Mouse (Mus musculus): ENCODE results near the gene Slc29a3. TPM values are rescaled to one million over a fixed set of nuclear protein-coding genes. Genes with fewer than 3 reads are reported as not detected.
A peak's percentile ranks its signal among the peaks of the same experiment; 100 is the strongest.

The Slc29a3 gene
- total RNA-seq (2021) = 14.3 and 20.7 TPM in 2 replicates
- long read RNA-seq, experiment 1, full-length matches to known transcripts = 3 of 5 reads
- long read RNA-seq, experiment 1, partial matches to known transcripts = 1 of 5 reads
- long read RNA-seq, experiment 1, other reads (novel, unspliced or antisense) = 1 of 5 reads
- long read RNA-seq, experiment 2, partial matches to known transcripts = 1 of 2 reads
- long read RNA-seq, experiment 2, other reads (novel, unspliced or antisense) = 1 of 2 reads

- DNase-seq = peak; percentile 100
Measured at GRCm38 (mm10) chr10:60752040-60753020, at the start of gene Slc29a3. Slc29a3 (minus strand) TSS chr10:60752794.

GRCm38 (mm10) chr10:60801898-60802412 lies 49.4 kb upstream of the Slc29a3 start:
- no peak for DNase-seq

- DNase-seq = no peak
Measured at GRCm38 (mm10) chr10:60801168-60801897, 48.7 kb upstream of the Slc29a3 start.

DNA sequence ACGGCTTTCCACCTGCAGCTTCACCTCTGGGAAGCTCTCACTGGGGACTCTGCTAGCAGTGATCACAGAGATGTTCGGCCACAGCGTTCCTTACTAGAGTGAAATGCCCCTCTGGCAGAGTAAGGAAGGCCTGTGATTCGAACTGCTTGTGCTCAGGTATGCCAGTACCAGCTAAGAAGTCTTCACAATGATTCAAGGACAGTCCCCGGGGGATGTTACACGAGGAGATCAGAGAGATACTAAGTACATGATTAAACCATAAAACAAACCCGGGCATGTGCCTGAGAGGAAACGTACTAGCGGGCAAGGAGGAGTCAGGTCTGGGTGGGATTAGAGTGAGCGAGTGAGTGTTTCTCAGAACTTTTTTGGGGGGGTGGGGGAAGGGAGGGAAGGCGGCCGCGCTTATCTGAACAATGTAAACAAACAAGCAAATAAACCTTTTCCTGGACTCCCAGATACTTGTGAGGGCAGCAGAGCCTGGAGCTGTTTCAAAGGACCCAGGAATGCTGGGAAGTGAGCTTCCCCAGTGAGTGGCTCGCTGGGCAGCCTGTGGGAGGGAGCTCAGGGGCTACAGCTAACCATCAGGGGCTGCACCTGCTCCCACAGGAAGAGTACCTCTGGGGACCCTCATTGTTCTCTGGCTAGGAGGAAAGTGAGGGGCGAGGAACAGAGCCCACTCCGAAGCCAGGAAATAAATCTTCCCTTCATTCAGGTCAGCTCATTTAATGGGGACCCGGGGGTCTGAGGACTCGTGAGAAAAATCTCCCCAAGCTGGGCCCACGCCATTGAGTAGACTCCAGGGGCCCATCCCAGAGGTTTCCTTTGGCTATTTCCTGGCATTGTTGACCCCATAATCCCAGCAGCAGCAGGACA lies 47.9 kb upstream of the Slc29a3 start:
- DNase-seq = no peak

GRCm38 (mm10) chr10:60797682-60798422 lies 45.3 kb upstream of the Slc29a3 start:
- DNase-seq = no peak

DNA sequence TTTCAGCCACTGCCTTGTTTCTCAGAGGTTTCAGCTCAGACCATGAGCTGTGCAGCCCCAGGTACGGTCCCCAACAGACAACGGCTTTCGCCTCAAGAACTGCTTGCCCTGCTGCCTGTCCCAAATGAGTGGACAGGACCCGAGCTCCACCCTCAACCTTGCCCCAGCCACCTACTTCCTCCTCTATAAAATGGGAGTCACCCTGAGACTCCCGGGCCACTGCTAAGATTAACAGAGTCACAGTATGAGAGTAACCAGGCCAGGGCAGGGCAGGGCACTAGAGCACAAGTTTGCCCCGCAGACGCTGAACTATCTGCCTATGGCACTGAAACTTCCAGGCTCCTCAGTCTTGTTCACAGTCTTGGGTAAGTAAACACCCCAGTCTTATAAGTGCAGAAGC lies 43.9 kb upstream of the Slc29a3 start:
- DNase-seq = no peak

- DNase-seq = no peak
Measured at GRCm38 (mm10) chr10:60796028-60796427, 43.4 kb upstream of the Slc29a3 start.

DNA sequence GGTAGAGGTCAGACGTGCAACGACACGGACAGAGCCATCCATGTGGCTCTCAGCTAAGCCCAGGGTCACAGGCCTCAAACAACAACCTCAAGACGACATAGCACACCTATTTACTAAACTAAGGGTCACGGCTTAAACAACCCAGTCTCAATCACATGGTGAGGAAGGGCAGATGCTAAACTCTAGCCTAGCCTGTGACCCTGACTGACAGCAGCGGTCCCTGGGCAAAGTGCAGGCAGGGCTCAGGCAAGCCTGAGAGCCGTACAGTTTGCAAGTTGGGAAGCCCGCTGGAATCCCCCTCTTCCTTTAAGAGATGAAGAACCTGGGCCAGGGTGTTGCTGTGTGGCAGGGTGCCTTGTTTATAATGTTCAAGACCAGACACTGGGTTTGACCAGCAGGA lies 42.2 kb upstream of the Slc29a3 start:
- DNase-seq = no peak

DNA sequence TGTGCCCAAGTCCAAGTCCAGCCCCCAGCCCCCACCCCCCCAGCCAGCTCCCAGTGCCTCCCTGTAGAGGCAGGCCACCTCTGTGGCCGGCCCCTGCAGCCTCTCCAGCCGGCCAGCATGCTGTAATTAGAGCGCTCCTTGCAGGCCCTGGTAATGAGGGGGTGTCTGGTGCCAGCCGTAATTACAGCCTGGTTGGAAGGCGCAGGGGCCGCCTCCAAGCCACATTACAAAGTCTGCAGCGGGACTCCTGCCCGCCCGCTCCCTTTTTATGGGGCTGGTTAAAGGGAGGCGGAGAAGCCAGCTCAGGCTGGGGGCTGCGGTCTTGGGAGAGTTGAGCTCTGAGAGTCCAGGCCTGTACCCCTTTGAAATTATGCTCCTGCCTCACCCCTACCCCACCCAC lies 41.8 kb upstream of the Slc29a3 start:
- no peak for DNase-seq

- peak; percentile 57 for DNase-seq
Measured at GRCm38 (mm10) chr10:60792841-60793240, 40.2 kb upstream of the Slc29a3 start.

GRCm38 (mm10) chr10:60792365-60792764 lies 39.8 kb upstream of the Slc29a3 start:
- DNase-seq = no peak

DNA sequence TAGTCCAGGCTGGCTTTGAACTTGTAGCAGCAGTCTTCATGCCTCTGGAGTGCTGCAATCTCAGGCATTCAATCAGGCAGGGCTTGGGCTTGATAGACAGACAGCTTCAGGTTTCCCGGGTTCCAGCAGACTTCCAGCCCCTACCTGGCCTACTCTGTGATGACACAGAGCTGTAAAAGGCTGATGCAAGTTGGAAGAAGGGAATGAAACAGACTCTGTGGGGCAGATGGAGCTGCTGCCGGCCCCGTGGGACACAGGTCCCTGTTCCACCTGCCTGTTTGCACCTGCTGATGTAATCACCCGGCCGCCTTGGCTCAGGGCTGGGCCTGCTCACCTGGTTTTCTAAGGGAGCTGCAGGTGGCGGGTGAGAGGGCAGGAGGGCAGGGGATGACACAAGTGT lies 38.3 kb upstream of the Slc29a3 start:
- DNase-seq = no peak

DNA sequence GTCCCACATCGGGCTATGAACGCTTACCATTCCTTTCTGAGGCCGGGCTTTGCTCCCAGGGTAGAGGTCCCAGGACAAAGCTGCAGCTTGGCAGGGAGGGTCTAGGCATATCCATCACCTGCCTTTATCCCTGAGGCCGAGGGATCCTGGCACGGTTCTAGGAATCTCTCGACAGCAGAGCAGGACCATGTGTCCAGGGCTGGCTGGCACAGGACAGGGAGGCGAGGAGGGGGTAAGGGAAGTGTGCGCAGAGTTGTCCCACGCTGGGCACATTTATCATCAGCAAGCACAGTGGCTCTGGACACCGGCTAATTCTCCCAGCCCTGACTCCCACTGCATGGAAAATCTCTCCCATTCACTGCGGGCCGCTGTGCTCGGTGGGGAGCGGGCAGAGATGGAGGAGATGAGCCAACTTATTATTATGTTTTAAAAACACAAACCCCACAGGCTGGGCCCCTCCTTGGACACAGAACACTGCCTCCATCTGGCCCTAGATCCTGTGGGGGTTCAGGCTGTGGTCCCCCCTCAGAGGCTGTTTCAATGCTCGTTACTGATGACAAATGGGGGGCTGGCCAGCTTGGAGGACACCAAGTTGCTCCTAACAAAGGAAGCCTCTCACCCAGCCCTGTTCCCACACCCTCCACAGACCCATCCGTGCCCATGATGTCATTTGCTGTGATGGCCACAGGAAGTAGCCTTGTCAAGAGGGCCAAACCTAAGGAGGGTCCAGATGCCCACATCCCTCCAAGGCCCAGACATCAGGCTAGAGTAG lies 34.9 kb upstream of the Slc29a3 start:
- DNase-seq = no peak

DNA sequence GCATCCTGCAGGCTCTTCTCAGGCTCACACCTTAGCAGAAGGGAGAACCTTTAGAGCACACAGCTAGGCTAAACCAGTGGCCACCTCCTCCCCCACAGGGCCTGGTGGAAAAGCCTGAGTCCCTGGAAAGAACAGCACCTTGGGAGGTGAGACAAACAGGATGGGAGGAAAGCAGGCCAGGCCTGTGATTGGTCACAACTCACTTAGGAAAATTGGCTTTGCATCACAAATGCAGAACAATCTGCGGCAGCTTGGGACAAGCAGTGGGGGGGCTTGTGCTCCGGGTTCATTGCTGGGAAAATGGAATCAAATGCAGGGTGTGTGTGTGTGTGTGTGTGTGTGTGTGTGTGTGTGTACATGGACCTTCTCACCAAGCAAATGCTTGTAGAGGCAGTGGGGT lies 31.0 kb upstream of the Slc29a3 start:
- no peak for DNase-seq

DNA sequence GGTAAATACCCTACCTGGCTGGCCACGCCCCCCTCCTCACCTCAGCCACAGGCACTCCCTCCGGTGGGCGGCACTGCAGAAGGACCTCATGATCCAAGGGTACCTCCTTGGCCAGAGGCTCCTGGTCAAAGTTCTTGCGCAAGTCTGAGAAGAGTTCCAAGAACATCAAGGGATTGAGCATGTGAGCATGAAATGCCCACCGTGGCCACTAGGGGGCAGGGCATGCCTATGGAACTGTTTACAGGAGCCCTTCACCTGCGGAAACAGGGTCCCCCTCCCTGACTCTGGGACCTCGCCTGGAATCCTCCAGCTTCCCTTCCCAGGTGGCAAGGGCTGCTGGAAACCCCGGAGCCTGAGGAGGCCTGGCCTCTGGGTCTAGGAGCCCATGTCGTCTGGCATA lies 27.0 kb upstream of the Slc29a3 start:
- DNase-seq = peak; percentile 83

GRCm38 (mm10) chr10:60778542-60778941 lies 25.9 kb upstream of the Slc29a3 start:
- DNase-seq = peak; percentile 42

DNA sequence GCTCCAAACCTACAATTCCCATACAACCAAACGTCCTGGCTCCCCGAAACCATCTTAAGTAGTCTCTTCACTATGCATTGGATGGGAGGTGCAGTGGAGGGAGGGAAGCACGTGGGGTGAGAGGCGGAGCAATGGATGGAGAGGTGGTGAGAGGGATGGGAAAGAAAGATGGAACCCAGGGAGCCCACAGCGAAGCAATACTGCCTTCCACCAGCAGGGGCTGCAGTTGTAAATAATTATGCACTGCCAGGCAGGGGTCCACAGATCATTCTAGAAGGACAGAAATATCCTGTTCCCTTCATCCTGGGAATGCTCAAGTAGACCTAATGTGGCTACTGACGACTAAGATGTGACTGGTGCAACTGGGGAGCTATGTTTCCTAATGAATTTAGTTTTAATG lies 22.9 kb upstream of the Slc29a3 start:
- DNase-seq = no peak

DNA sequence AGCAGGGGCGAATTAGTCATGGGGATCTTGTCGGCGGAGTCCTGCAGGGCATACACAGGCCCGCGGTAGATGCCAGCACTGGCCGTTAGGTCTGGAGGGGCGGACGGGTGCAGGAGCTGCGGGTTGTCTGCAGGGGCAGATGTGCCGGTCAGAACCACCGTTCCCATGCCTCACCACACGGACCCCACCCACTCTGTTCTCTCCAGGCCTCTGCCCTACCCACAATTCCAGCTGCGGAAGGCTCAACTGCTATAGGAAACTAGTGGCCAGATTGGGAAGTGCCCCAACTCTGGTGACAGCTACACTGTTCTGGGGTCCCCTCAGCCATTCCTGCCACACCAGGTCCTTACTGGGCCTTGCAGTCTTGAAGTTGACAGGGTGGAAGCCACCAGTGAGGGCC lies 22.0 kb upstream of the Slc29a3 start:
- DNase-seq = no peak

DNA sequence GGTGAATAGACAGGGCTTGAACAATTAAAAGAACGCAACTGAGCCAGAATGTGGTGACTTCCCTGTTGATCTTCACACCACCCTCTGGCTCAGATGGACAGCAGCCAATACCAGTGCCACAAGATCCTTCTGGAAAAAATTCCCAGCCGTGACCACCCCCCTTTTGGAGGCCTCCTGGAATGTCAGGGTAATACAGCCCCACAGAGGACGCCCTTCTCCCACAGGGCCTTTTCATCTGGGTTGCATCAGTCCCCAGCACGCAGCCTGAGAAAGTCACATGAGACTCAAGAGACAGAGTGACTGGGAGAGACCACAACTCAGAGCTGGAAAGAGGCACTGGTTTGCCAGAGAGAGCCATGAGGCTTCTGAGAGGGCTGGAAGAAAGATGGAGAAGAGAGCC lies 18.3 kb upstream of the Slc29a3 start:
- DNase-seq = no peak

- DNase-seq = no peak
Measured at GRCm38 (mm10) chr10:60768614-60769013, 16.0 kb upstream of the Slc29a3 start.

All from adrenal gland, postnatal 14 days (tissue).